Mouse (Mus musculus): Measurements from ENCODE around the gene Vmn1r4.

DNA sequence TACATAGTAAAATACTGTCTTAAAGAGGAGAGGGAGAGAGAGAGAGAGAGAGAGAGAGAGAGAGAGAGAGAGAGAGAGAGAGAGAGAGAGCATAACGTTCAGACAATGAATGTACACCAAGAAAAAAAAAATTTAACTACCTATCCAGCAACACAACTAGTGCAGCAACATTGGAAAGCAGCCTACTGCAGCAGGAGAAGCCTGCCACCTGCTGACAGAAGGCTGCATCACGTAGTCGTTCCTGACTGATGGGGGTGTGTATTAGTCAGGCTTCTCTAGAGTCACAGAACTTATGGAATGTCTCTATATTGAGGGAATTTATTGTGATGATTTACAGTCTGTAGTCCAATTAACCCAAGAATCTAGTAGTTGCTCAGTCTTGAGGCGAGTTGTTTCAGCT, 14.9 kb upstream of the Vmn1r4 start:
- TF ChIP-seq CTCF (IDR thresholded peaks at IDR 0.05; ENCODE audit: low read depth) (peak; percentile 94), EP300 (optimal IDR thresholded peaks at IDR 0.05) (no peak)
